Mouse (Mus musculus): ENCODE measurements around the gene Fignl2. TPM values are rescaled to one million over a fixed set of nuclear protein-coding genes. Genes with fewer than 3 reads are reported as not detected.

Gene Fignl2
- polyA plus RNA-seq, 1 experiment from 2014 or later: 0.19 TPM

DNA sequence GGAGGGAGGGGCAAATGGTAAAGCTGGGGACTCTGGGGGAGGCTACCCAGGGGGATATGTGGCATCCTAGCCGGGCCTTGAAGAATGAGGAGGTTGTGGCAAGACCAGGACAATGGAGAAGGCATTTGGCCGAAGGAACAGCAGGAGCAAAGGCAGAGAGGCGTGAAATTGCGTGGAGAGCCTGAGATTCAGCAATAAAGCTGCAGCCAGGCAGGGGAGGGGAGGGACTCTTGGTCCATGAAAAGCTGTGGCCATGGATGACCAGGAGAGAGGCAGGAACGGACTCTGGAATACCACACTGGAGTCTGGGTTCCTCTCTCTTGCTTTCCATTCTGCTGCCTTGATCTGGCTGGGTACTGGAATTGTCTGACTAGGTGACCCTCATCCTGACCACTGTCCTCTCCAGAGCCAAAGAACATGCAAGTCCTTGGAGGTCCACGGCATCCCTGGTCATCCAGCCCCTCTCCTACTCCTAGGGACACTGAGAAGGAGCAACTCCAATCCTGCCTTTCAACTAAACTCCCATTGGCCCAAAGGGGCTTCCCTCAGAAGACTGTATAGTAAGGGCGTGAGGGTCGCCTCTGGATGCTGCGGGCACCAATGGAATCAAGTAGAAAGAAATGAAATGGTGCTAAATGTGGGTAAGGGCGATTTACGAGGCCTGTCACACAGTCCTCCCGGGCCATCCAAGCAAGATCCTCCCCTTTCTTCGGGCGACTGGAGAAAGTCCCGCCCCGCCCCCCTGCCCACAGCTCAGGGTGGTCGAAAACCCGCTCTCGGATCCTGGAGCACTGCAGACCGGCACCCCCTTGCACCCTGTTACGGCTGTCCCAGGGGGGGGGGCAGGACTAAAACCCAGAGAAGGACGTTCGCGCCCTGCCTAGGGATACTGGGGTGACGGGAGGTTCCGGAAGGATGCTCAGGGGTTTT is 2.0 kb downstream of the Fignl2 start:
- H3K9me3 ChIP-seq: no peaks in the 10 kb centered on the region
- H3K27ac ChIP-seq: 0 out of 2 replicates have a peak overlapping the region, but pooled peaks have one; percentile 94
- peak overlapping the region; percentile 86 for H3K4me3 ChIP-seq
- peak overlapping the region; percentile 86 for H3K4me2 ChIP-seq
- WGBS: 18% methylated on average over 26 of the region's 26 CpGs
- no peaks in the 10 kb centered on the region for H3K36me3 ChIP-seq
- peak overlapping the region; percentile 84; the same call in 1 of the 2 replicates for H3K9ac ChIP-seq
- ATAC-seq (ENCODE audit: borderline replicate concordance, extremely low read depth, low FRiP score, low TSS enrichment): no peak
- peaks cover 6% of the 10 kb centered on the region; the same call in 1 of the 2 replicates for H3K27me3 ChIP-seq
- H3K4me1 ChIP-seq: peaks cover 59% of the 10 kb centered on the region

- ATAC-seq (ENCODE audit: borderline replicate concordance, extremely low read depth, low FRiP score, low TSS enrichment): no peak
- no peak overlapping the region for H3K27ac ChIP-seq
- H3K4me1 ChIP-seq: peaks cover 60% of the 10 kb centered on the region
- H3K4me2 ChIP-seq: peak overlapping the region; percentile 86; the same call in 1 of the 2 replicates
- no peak overlapping the region for H3K9ac ChIP-seq
- H3K9me3 ChIP-seq: no peaks in the 10 kb centered on the region
- H3K27me3 ChIP-seq: peaks cover 6% of the 10 kb centered on the region; the same call in 1 of the 2 replicates
- H3K4me3 ChIP-seq: no peak overlapping the region
- no peaks in the 10 kb centered on the region for H3K36me3 ChIP-seq
- WGBS: 74% methylated on average over 5 of the region's 5 CpGs
Measured at GRCm38 (mm10) chr15:101075656-101076055, 2.7 kb downstream of the Fignl2 start.

DNA sequence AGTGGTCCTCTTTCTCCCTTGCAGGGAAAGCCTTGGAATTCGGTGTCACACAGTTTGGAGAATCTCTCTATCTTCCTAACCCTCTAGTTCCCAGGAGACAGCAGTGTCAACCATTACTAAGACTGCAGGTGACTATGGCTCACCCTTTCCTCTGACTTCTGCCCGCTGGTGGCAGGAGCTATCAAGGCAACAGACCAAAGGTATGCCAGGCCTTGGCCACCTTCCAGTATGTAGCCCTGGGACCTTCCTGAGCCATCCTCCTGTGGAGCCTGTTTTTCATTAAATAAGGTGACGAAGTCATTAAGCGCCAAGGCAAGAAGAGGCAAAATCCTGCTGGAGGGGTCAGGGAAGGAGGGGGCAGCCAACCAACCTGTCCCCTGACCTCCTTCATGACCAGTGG is 3.2 kb downstream of the Fignl2 start:
- Histone ChIP-seq H3K36me3 (no peaks in the 10 kb centered on the region), H3K4me3 (no peak overlapping the region), H3K9ac (no peak overlapping the region), H3K27ac (no peak overlapping the region), H3K4me1 (peaks cover 61% of the 10 kb centered on the region), H3K27me3 (peaks cover 6% of the 10 kb centered on the region; the same call in 1 of the 2 replicates), H3K9me3 (no peaks in the 10 kb centered on the region), H3K4me2 (no peak overlapping the region)
- no peak for ATAC-seq (ENCODE audit: borderline replicate concordance, extremely low read depth, low FRiP score, low TSS enrichment)
- 81% methylated on average over 4 of the region's 4 CpGs for WGBS

GRCm38 (mm10) chr15:101074067-101074466 is 4.3 kb downstream of the Fignl2 start:
- peaks cover 6% of the 10 kb centered on the region; the same call in 1 of the 2 replicates for H3K27me3 ChIP-seq
- peaks cover 67% of the 10 kb centered on the region for H3K4me1 ChIP-seq
- no peak overlapping the region for H3K9ac ChIP-seq
- no peaks in the 10 kb centered on the region for H3K36me3 ChIP-seq
- H3K27ac ChIP-seq: no peak overlapping the region
- 80% methylated on average over 5 of the region's 5 CpGs for WGBS
- H3K4me3 ChIP-seq: no peak overlapping the region
- ATAC-seq (ENCODE audit: borderline replicate concordance, extremely low read depth, low FRiP score, low TSS enrichment): no peak
- no peak overlapping the region for H3K4me2 ChIP-seq
- no peaks in the 10 kb centered on the region for H3K9me3 ChIP-seq

DNA sequence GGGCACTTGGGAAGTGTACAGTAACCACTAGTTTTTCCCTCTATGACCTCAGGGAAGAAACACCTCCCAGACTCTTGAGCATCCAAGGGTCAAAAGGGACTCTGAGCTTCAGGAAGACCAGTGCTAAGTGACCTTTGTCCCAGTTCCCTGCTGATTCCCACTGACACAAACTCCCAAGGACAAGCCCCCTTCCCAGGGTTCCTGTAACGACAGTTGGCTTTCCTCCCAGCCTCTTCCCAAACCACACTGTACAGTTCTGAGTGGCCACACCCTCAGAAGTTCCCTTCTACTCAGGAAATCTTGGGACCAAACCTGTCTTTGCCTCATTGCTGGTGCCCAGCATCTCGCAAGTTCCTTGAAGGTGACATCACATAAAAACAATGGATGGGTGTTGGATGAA is 5.6 kb downstream of the Fignl2 start:
- Histone ChIP-seq H3K9me3 (no peaks in the 10 kb centered on the region), H3K27me3 (peaks cover 6% of the 10 kb centered on the region; the same call in 1 of the 2 replicates), H3K27ac (no peak overlapping the region), H3K9ac (no peak overlapping the region), H3K36me3 (no peaks in the 10 kb centered on the region), H3K4me1 (peaks cover 73% of the 10 kb centered on the region), H3K4me2 (no peak overlapping the region), H3K4me3 (no peak overlapping the region)
- no peak for ATAC-seq (ENCODE audit: borderline replicate concordance, extremely low read depth, low FRiP score, low TSS enrichment)
- WGBS: 48% methylated on average over 2 of the region's 2 CpGs

DNA sequence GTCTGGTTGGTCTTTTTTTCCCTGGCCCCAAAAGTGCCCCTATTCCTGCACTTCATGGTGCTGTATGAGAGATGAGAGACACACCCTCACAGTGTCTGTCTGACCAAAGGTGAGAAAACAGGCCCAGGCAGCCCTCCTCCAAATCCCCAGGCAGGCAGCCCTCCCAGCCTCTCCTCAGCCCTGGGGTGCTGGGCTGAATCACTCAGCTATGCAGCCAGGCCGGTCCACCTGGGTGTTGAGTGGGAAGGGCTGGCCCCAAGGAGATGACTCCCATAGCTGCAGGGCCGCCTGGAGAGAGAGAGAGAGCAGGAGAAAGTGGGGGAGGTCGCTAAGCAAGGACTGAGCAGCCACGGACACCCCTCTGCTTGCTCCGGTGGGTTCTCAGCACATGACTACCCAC is 7.6 kb downstream of the Fignl2 start:
- peak; percentile 13; the same call in 1 of the 2 replicates for ATAC-seq (ENCODE audit: borderline replicate concordance, extremely low read depth, low FRiP score, low TSS enrichment)
- Histone ChIP-seq H3K4me1 (peaks cover 78% of the 10 kb centered on the region), H3K4me3 (no peak overlapping the region), H3K36me3 (no peaks in the 10 kb centered on the region), H3K9ac (no peak overlapping the region), H3K4me2 (no peak overlapping the region), H3K27me3 (0 out of 2 replicates have a peak, but pooled peaks cover under 1% of the 10 kb centered on the region), H3K9me3 (no peaks in the 10 kb centered on the region), H3K27ac (peak overlapping the region; percentile 45)
- 26% methylated on average over 5 of the region's 5 CpGs for WGBS

GRCm38 (mm10) chr15:101069641-101070190 is 8.7 kb downstream of the Fignl2 start:
- Histone ChIP-seq H3K9ac (no peak overlapping the region), H3K27ac (peak overlapping the region; percentile 45), H3K36me3 (no peaks in the 10 kb centered on the region), H3K9me3 (no peaks in the 10 kb centered on the region), H3K4me1 (peaks cover 82% of the 10 kb centered on the region), H3K4me2 (no peak overlapping the region), H3K4me3 (no peak overlapping the region), H3K27me3 (no peaks in the 10 kb centered on the region)
- no peak for ATAC-seq (ENCODE audit: borderline replicate concordance, extremely low read depth, low FRiP score, low TSS enrichment)
- 50% methylated on average over 9 of the region's 9 CpGs for WGBS

DNA sequence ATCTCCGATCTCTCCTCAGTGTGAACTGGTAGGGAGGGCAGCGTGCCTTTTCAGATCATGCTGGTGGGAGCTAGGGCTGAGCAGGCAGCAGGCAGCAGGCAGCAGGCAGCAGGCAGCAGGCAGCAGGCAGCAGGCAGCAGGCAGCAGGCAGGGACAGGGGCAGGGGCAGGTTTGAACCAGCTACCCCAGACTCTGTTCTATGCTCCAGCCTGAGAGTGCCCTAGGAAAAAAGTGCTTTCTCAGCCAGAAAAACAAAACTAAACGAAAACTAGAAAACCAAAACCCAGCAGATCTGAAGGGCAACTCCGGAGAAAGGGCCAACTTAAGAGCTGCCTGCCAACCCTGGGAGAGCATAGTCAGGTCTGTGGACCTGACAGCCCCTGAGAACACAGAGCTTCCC is 9.7 kb downstream of the Fignl2 start:
- no peak for ATAC-seq (ENCODE audit: borderline replicate concordance, extremely low read depth, low FRiP score, low TSS enrichment)
- Histone ChIP-seq H3K9ac (no peak overlapping the region), H3K27me3 (no peaks in the 10 kb centered on the region), H3K4me1 (peaks cover 77% of the 10 kb centered on the region), H3K27ac (peak overlapping the region; percentile 53), H3K4me2 (no peak overlapping the region), H3K36me3 (no peaks in the 10 kb centered on the region), H3K9me3 (no peaks in the 10 kb centered on the region), H3K4me3 (no peak overlapping the region)
- 46% methylated on average over 4 of the region's 4 CpGs for WGBS

GRCm38 (mm10) chr15:101068029-101068428 is 10.3 kb downstream of the Fignl2 start:
- Histone ChIP-seq H3K36me3 (no peaks in the 10 kb centered on the region), H3K9ac (no peak overlapping the region), H3K27ac (peak overlapping the region; percentile 58), H3K4me2 (no peak overlapping the region), H3K4me3 (no peak overlapping the region), H3K27me3 (no peaks in the 10 kb centered on the region), H3K9me3 (no peaks in the 10 kb centered on the region), H3K4me1 (peaks cover 75% of the 10 kb centered on the region)
- peak; percentile 65; the same call in 1 of the 2 replicates for ATAC-seq (ENCODE audit: borderline replicate concordance, extremely low read depth, low FRiP score, low TSS enrichment)
- WGBS: 24% methylated on average over 3 of the region's 3 CpGs

DNA sequence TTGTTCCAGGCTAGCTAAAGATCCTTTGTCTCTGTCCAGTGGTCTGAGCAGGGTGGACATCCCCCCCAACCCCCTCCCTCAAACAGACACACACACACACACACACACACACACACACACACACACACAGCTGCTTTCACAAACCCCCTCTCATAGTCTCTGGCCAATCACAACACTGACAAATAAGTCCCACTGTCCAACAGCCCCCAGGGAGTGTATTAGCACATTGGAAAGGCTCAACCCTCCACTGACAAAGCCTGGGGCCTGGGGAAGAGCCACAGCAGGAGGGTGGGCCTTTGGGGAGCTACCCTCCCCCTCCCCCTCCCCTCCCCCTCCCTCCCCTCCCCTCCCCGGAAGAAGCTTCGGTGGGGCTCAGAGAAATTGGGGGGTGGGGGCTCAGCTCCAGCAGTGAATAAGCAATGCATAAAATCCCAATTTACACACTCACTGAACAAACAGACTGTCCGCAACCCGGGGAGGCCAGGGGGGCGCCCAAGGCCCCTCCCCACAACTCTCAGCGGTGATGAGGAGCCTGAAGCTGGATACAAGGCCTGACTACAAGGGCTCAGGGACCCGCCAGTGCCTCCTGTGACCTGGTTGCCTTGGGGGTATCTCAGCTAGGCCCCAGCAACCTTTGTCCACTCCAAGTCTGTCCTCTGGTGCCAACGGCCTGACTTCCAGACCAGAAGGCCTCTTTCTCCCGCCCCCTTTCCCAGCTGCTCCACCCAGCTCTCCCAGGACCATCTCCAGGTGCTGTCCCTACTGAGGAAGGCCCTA is 11.3 kb downstream of the Fignl2 start:
- H3K9me3 ChIP-seq: no peaks in the 10 kb centered on the region
- H3K36me3 ChIP-seq: no peaks in the 10 kb centered on the region
- H3K4me1 ChIP-seq: peaks cover 67% of the 10 kb centered on the region
- ATAC-seq (ENCODE audit: borderline replicate concordance, extremely low read depth, low FRiP score, low TSS enrichment): no peak
- H3K9ac ChIP-seq: no peak overlapping the region
- no peak overlapping the region for H3K4me3 ChIP-seq
- H3K27ac ChIP-seq: peak overlapping the region; percentile 58
- no peaks in the 10 kb centered on the region for H3K27me3 ChIP-seq
- no peak overlapping the region for H3K4me2 ChIP-seq
- WGBS: 30% methylated on average over 7 of the region's 9 CpGs

- H3K27ac ChIP-seq: 0 out of 2 replicates have a peak overlapping the region, but pooled peaks have one; percentile 15
- no peak for ATAC-seq (ENCODE audit: borderline replicate concordance, extremely low read depth, low FRiP score, low TSS enrichment)
- 28% methylated on average over 5 of the region's 6 CpGs for WGBS
- H3K4me2 ChIP-seq: no peak overlapping the region
- no peaks in the 10 kb centered on the region for H3K27me3 ChIP-seq
- peaks cover 62% of the 10 kb centered on the region for H3K4me1 ChIP-seq
- H3K9me3 ChIP-seq: no peaks in the 10 kb centered on the region
- peak overlapping the region; percentile 9; the same call in 1 of the 2 replicates for H3K9ac ChIP-seq
- no peak overlapping the region for H3K4me3 ChIP-seq
- no peaks in the 10 kb centered on the region for H3K36me3 ChIP-seq
Measured at GRCm38 (mm10) chr15:101066364-101066847, 12.0 kb downstream of the Fignl2 start.

All from lung, embryonic 15.5 days (tissue).